ENCODE assay signal across 19 mouse cellular contexts in genomic region chr17:78768937-78769336, GRCm38 (mm10). TPM values are rescaled to one million over a fixed set of nuclear protein-coding genes. Genes with fewer than 3 reads are reported as not detected.
DNase-seq lines count a peak whose midpoint lies in the region; ATAC-seq and TF ChIP-seq lines count a peak whose summit lies in the region.
"Had no signal": no experiment of that assay in that cellular context is flagged by ENCODE, and none has a peak within 500 bp of the region (broad histone marks: within the 10 kb centered on the region; RNA-seq: fewer than 3 reads in every experiment).

No protein-coding gene starts in this region.

- peak overlapping the region; percentile 50; the same call in 1 of the 2 replicates for H3K9ac ChIP-seq in heart, embryonic 16.5 days (ENCODE audit: low read length)
- no peak overlapping the region for H3K9ac ChIP-seq in liver, embryonic 11.5 days (ENCODE audit: low read depth, low read length)
- H3K9ac ChIP-seq: forebrain, embryonic 13.5 days; forebrain, postnatal 0 days; hindbrain, embryonic 13.5 days had no signal

- TF ChIP-seq CTCF in layer of hippocampus, adult 2 months (conservative IDR thresholded peaks at IDR 0.05), result no peak

- H3K9me3 ChIP-seq in heart, embryonic 16.5 days (replicated peaks; ENCODE audit: control insufficient read depth, low read length), result no peaks in the 10 kb centered on the region
- H3K9me3 ChIP-seq in liver, embryonic 11.5 days (ENCODE audit: control insufficient read depth, low read length), result no peaks in the 10 kb centered on the region
- H3K9me3 ChIP-seq: embryonic facial prominence, embryonic 10.5 days; forebrain, embryonic 13.5 days; hindbrain, embryonic 13.5 days had no signal

- intact Hi-C loops in heart, postnatal 14 days (cut with DNase I), result no loop called here

- DNase-seq in heart, adult 8-10 months (ENCODE audit: low spot score), result peak; percentile 21
- no peak for DNase-seq in heart, postnatal 14 days
- no peak for DNase-seq in layer of hippocampus, adult 2 months (ENCODE audit: low spot score in 2 of 2)
- DNase-seq in layer of hippocampus, postnatal 25 days (ENCODE audit: extremely low spot score in 1 of 2, low spot score in 1 of 2), result no peak
- no peak for DNase-seq in liver, embryonic 11.5 days (ENCODE audit: low spot score)
- no peak for DNase-seq in lung, postnatal 36 days
- DNase-seq: adrenal gland, postnatal 25 days; cerebellum, adult 18-20 months; cerebellum, postnatal 10 days; forebrain, postnatal 0 days; gastrocnemius, postnatal 14 days; kidney, adult 11 months had no signal

- ATAC-seq in heart, embryonic 16.5 days (replicated peaks; ENCODE audit: extremely low read depth, insufficient read depth, low FRiP score), result peak; percentile 87
- ATAC-seq in liver, embryonic 11.5 days (replicated peaks; ENCODE audit: low FRiP score), result no peak
- ATAC-seq: activated CD4-positive, CD25-positive, alpha-beta regulatory T cell, adult 4 months; forebrain, embryonic 13.5 days; forebrain, postnatal 0 days; hindbrain, postnatal 0 days; Patski had no signal

- peaks cover 35% of the 10 kb centered on the region for H3K4me1 ChIP-seq in heart, embryonic 16.5 days (ENCODE audit: control insufficient read depth, insufficient read depth, low read length)
- H3K4me1 ChIP-seq in liver, embryonic 11.5 days (replicated peaks; ENCODE audit: control insufficient read depth, insufficient read depth, low read length), result no peaks in the 10 kb centered on the region
- H3K4me1 ChIP-seq: embryonic facial prominence, embryonic 10.5 days; forebrain, embryonic 13.5 days; hindbrain, embryonic 13.5 days had no signal

- peak overlapping the region; percentile 40 for H3K4me2 ChIP-seq in heart, embryonic 16.5 days (ENCODE audit: low read depth, low read length)
- no peak overlapping the region for H3K4me2 ChIP-seq in liver, embryonic 11.5 days
- H3K4me2 ChIP-seq: forebrain, embryonic 13.5 days; hindbrain, embryonic 13.5 days had no signal

- H3K36me3 ChIP-seq in heart, embryonic 16.5 days (ENCODE audit: control insufficient read depth, insufficient read depth), result peaks cover 22% of the 10 kb centered on the region; the same call in 1 of the 2 replicates
- peaks cover 3% of the 10 kb centered on the region; the same call in 1 of the 2 replicates for H3K36me3 ChIP-seq in liver, embryonic 11.5 days (ENCODE audit: control insufficient read depth, insufficient read depth, low read length)

- peak overlapping the region; percentile 46; the same call in 1 of the 2 replicates for H3K27ac ChIP-seq in layer of hippocampus, adult 2 months
- H3K27ac ChIP-seq in heart, embryonic 16.5 days (ENCODE audit: low read length), result peak overlapping the region; percentile 94
- H3K27ac ChIP-seq in liver, embryonic 11.5 days (ENCODE audit: low read depth, low read length), result no peak overlapping the region
- H3K27ac ChIP-seq: embryonic facial prominence, embryonic 10.5 days; forebrain, embryonic 13.5 days; hindbrain, embryonic 13.5 days; hindbrain, postnatal 0 days had no signal

- no peak overlapping the region for H3K4me3 ChIP-seq in layer of hippocampus, adult 2 months
- no peak overlapping the region for H3K4me3 ChIP-seq in heart, embryonic 16.5 days (ENCODE audit: low read length)
- H3K4me3 ChIP-seq in liver, embryonic 11.5 days (ENCODE audit: low read depth, low read length), result no peak overlapping the region
- H3K4me3 ChIP-seq: embryonic facial prominence, embryonic 10.5 days; forebrain, embryonic 13.5 days; hindbrain, embryonic 13.5 days had no signal

- no peaks in the 10 kb centered on the region for H3K27me3 ChIP-seq in heart, embryonic 16.5 days (ENCODE audit: control insufficient read depth, insufficient read depth, low read length)
- H3K27me3 ChIP-seq in liver, embryonic 11.5 days (replicated peaks; ENCODE audit: control insufficient read depth, insufficient read depth, low read length), result no peaks in the 10 kb centered on the region
- H3K27me3 ChIP-seq: forebrain, embryonic 13.5 days; hindbrain, embryonic 13.5 days; Patski had no signal

- 19% methylated on average over 2 of the region's 2 CpGs for WGBS in heart, embryonic 16.5 days
- 64% methylated on average over 2 of the region's 2 CpGs for WGBS in liver, embryonic 11.5 days

RNA-seq across cellular contexts. Expression of gene Strn, which starts 31.9 kb away (rescaled TPM):
- 10 to 100 TPM; 20.0 to 25.9 (median 24.3) TPM for total RNA-seq in heart, adult 8-10 months (2022)
- 10 to 100 TPM; 30.1 to 32.2 TPM for total RNA-seq in heart, postnatal 14 days (2021)
- 10 to 100 TPM; 57.6 to 59.9 TPM for total RNA-seq in layer of hippocampus, adult 2 months (2021)
- total RNA-seq in layer of hippocampus, postnatal 25 days (2021), result 10 to 100 TPM; 66.9 to 68.9 TPM
- 12.4 and 12.7 TPM in 2 replicates for polyA plus RNA-seq in heart, embryonic 16.5 days (2015; fragmentation: Nextera tagmentation; extraction: Ambion mirVana)
- polyA plus RNA-seq in liver, embryonic 11.5 days (2014; fragmentation: Nextera tagmentation; extraction: Ambion mirVana), result 6.8 and 7.2 TPM in 2 replicates
